Mouse (Mus musculus) adrenal gland, adult (tissue): ENCODE results near the gene Skp1a.

Experiments used
- DNase-seq, 2 experiments: peaks; one replicate each; pipeline ENCODE4 v3.0.0; 2022 to 2023; ENCODE audit warnings: low spot score in 1 of 2; ENCODE audit not compliant: inconsistent age in 2 of 2

Gene Skp1a

DNA sequence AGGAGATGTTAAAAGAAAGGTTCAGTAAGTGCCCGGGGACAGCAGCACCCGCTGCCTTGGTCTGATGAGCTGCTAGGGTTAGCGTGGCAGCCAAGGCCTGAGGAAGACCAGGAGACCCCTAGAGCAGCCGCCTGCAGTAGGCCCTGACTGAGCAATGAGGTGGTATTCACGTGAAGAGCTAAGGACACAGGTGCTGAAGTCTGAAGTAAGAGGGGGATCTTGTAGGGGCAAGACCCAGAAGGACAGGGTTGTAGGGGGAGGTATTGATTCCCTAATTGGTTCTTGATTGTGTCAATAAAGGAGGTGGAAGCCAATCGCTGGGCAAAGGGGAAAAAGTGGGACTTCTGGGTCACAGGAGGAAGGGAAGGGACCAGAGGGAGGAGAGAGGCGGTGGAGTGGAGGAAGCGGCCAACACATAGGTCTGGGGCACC, 45.2 kb downstream of the Skp1a start:
- DNase-seq = no peak

DNA sequence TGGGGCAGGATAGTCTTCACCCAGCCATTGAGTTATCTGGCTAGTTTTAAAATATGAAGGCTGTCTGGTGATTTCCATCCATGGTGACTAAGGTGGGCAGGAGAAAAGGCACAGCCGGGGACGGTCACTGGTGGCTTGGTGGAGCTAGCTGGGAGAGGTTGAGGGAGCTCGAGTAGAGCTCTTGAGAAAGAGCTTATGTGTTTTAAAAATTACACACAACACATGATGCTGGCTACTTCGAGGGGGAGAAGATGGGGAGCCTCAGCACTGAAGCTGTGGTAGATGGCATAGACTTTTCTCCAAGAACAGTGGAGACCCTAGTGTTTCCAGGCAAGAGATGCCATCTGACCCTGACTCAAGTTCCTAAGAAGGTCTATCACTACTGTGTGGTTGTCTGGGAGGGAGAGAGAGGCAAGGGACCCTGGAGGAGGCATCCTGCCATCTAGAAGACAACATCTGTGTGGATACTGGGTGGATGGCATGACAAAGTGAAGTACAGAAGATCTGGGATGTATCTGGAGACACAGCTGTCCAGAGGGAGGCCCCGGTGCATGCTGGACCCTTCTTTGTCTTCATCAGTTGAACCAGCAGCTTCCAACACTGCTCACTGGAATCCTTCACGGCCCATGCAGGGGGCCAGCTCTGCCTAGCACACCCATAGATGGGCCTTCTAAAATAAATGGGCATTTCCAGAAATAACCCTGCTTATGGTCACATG, 45.8 kb downstream of the Skp1a start:
- DNase-seq = no peak

DNA sequence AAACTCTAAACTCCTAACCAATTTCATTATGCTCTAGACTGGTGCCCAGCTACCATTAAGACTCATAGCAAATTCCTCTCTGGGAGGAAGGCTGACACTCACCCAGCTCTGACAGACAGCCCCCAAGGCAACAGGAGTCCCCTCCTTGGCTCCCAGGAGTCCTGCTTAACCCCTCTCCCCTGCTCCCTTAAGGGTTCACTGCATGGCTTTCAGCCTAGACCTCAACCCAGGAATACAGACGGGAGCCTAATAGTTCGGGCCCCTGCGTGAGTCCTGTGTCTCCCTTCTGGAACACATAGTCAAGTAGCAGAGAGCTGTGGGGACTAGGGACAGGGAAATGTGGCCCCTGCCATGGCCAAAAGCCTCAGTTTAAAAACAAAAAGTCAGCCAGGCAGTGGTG, 46.4 kb downstream of the Skp1a start:
- DNase-seq = no peak

DNA sequence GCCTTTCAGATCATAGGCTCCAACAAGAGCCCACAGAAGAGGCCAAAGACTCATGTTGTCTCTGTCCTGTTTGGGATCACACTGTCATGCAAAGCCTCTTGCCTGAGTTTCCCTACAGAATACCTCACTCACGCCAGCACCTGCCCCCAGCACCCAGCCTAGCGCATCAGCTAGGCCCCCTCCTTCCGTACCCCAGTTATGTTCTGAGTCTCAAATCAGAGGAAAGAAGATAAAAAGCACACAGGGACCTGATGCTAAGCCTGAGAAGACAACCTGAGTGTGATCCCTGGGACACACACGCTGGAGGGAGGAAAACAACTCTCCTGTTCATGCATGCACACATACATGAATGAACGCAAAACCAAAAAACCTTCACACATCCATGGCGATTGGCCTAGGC, 47.2 kb downstream of the Skp1a start:
- no peak for DNase-seq

DNA sequence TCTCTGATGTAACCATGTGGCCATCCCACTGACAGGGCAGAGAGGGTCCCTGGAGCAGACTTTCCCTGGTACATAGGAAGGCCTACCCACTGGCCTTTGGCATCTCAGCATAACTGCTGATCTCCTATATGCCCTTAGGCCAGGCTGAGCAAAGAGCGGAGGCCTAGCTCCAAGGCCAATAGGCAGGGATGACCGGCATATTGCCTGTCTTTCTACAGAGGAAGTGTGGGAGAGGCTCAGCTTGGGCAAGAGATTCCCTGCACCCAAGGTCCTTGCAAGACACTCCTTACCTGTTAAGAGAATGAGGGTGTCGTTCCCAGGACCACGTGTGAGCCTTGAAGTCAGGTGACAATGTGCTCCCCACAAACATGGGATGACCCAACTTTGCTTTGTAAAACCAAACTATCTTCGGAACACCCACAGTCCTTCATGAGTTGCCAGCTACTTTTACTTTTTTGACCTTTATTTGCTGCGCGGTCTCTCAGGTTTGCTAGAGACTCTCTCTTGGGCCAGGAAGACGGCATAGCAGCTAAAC, 47.9 kb downstream of the Skp1a start:
- DNase-seq = peak in 1 of 2 experiments; percentile 47

DNA sequence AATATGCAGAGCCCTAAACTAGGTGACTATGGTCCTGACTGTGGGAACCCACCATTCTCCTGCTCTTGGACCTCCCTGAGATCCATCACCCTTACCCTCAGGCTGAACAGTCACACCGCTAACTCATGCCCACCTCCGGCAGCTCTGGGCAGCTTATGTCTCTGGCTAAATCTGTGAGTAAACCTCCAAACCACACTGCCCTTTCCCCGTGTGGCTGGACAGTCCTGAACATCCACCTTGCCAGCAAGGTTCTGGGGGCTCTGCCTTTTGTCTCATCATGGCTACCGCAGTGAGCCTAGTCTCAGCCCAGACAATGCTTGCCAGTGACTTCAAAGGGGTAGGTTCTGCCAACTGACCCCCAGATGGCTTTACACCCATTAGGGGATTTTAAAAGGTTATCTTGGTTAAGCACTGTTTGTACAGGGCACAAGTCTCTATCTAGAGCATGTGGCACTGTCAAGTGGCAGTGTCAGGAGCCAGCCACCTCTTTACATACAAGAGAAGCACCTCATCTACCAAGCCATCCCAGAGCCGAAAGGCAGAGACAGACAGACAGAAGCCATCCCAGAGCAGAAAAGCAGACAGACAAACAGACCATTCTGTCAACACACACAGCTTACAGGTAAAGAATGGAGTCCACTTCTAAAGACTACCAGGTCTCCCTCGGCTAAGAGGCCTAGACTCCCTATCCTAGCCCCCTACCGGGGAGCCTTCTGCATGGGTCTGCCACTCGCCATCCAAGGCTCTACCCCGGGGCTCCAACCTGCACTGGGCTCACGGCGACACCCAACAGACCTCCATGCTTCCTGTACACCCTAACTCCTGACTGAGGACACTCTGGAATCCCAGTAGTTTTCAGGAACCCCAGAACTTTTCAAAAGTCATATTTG, 49.0 kb downstream of the Skp1a start:
- peak in 1 of 2 experiments; percentile 54 for DNase-seq

DNA sequence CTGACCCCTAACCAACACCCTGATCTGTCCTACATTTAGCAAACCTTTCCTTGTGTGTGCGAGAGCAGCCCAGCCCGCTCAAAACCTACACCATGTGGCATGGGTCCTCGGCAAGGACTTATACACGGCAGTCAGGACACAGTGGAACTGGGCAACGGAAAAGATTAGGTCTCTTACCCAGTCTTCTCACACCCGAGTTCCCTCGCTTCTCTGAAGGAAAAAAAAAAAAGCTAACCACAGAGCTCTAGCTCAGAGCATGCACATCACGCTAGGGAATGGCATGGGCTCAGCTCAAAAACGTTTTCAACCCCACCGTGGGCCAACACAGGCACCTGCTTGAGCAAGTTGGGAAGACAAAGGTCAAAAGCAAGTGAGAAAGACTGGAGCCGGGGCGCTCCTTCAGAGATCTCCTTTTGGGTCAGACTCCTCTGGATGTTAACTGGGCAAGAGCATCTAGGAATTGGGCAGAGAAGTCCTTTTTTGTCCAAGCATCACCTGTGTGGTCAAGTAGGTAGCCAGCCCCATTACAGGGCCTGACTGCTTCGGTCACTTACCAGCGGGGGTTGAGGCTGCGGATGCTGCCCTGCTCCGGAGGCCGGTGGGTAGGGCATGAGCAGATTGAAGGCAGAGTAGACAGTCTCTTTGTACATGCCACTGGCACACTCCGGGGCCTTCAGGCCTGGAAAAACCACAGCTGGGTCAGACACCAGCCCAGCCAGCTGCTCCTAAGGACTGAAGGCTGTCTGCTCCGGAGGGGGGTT, 50.0 kb downstream of the Skp1a start:
- peak in 1 of 2 experiments; percentile 76 for DNase-seq

DNA sequence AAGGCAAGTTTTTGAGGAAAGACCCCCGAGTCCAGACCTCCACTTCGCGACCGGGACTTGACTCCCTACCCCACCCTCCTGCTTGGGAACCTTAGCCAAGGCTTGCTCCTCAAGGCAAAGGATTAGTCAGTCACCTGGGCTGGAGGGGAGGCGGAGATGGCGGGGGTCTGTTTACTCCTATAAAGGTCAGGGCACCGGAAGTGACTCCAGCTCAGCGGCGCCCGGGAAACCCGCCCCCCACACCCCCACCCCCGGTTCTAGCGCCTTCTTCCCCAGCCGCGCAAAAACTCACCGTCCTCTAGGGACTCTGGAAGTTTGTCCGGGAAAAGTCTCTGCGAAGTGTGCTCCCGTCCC, 50.6 kb downstream of the Skp1a start:
- DNase-seq = peak in 1 of 2 experiments; percentile 54

DNA sequence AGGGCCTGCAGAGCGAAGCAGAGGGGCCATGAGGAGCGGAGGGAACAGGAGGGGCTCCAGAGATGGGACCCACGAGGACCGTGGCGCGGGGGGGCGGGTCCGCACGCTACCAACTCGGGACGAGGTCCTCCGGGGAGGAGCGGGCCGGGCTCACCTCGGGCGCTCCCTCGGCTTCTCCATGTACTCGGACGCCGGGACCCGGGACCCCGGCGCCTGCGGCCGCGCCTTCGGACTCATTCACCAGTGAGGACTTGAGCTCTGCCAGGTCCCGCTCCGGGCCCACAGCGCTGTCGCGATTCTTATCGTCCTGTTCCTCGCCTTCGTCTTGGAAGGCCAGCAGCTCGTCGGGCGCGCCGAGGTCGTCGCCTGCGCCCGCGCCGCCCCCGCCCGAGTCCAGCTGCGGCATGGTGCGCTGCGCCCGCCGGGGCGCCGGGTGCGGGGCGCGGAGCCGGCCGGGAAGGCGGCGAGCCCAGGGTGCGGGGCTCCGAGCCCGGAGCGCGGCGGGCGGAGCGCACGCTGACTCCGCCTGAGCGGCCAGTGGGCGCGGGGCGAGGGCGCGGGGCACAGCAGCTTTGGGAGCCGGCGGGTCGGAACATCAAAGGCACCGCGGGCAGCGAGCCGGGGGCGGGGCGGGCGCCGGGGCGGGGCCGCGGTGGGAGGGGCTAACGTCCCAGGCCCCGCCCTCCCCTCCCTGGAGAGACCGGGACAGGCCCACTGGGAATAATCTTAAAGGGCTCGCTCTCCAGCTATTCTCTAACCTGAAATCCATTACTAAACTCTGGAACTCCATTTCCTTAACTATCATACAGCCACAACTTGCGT, 51.2 kb downstream of the Skp1a start, which contains the start of gene Tcf7:
Gene Tcf7, minus strand, starts transcription at position 241 of the 822 bp plus-strand sequence.
- peak; percentile 84 to 95 for DNase-seq

DNA sequence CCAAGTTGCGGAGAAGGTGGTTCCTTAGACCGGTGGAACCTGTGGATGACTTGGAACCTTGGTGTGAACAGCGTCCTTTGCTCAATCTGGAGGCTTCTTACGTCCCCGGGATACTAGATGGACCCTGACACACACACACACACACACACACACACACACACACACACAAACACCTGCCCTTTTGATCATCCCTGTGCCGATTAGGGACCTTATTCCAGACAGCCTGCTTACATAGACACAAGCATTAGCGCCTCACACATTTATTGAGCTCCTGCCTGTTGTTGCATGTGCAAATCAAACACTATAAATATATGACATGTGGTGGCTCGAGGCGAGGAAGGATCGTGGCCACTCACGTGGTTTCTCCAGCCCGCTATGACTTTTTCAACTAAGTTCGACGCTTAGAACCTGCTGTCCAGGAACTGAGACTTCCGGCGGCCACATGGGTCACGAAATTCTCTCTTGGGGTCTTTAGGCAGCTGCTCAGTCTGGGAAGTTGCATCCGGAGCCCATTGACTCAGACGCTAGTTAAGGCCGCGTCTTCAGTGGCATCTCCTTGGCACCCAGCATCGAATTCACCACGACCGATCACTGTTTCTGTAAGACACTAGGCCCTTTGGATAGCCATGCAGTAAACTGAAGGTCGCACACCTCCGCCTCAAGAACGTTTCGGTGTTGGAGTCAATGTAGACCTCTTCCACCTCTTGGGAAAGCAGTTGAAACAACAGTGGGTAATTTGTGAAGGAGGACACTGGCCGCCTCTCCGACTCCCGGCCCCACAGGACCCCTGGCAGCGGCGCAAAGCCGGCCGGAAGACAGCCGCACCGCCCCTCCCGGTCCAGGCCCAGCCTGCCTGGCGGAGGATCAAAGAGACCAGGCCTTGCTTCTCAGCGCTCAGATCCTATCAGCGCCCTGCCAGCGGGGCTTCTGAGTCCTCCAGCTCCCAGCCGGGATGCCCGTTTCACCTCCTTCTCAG, 52.1 kb downstream of the Skp1a start:
- DNase-seq = peak; percentile 88 to 93

DNA sequence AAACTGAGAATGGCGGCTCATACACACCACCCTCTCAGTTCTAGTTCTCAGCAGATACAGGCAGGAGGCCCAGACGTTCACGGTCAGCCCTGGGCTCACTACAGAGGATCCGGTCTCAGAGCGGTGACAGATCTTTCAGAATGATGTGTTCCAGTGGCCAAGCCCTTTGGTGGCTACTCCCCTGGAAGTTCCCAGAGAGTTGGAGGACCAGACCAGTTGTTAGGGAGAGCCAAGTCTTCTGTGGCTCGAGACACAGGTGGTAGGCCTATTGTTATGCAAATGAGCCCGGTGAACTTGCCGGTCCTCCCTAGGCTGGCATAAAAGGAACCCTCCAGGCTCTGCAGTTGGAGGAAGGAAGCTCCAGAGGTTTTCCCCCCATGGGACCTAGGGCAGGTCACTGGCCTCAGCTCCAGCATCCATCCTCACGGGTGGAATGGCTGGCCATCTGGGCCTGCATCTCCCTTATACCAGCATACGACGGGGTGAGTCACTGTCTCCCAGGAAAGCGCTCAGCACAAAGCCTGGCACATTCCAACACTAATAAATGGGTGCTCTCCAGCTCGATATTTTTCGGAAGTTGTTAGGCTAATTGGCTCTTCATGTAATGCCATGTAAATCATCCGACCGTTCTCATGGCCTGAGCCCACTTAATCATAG, 54.6 kb downstream of the Skp1a start:
- DNase-seq = peak in 1 of 2 experiments; percentile 86

DNA sequence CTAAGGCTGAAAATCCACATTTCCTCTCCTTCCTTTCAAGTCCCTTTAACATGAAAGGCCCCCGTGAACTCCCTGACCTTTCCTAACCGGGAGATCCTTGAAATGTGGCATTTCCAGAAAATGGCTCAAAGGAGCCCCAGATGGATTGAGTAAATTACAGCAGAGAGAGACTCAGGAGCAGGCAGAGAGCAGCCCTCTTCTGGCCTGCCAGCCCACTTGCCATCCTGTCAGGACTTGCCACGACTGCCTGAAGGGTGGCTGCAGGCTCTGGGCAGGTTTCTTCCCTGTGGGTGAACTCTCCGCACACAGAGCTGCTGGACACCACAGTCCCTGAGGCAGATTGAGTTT, 55.1 kb downstream of the Skp1a start:
- no peak for DNase-seq

DNA sequence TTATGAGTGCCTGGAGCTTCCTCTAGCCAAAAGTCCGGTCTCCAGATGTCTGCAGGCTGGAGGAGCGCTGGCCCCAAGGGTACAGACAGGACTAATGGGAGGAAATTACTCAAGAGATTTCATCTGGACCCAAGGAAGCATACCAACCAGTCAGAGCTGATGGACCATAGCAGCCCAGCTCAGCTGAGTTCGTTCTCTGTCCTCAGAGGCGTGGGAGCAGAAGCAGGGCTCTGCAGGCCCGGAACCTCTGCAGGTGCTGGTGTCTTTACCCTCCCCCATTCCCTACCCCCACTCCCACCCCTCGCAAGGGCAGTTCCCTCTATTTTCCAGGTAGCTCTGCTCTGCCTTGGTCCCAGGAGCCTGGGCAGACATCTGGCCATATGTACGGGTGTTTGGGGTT, 60.6 kb downstream of the Skp1a start:
- DNase-seq = no peak

DNA sequence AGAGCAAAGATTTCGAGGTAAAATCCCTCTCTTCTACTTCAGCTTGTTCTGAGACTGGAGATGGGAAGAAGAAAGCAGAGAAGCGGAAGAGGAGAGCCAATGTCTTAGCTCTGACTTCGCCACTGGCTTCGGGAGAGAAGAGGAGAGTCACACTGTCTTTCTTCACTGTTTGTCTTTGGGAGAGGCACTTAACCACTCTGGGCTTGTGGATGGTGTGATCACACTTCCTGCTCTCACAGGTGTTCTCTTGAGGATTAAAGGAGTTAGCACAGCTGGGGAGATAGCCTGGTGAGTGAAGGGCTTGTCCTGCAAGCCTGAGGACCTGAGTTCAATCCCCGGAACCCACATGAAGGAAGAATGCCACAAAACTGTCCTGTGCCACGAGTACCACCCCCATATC, 61.1 kb downstream of the Skp1a start:
- DNase-seq = no peak

DNA sequence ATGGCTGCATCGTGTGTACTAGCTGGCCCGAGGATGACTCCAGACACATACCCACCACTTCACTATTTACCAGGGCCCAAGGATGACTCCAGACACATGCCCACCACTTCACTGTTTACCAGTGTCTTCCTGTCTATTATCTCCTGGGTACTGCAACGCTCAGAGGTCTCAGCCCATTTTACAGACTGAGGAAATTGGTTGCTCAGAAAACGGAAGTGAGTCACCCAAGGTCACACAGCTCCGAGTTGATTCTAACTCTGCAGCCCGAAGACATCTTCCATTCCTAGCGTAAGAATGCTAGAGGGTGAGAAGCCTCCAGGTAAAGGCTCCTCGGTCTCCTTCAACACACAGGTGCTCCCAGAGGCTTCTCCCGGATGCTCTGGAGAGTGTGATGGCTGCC, 62.3 kb downstream of the Skp1a start:
- no peak for DNase-seq
